ENCODE assay signal across 8 mouse cellular contexts in the genomic region with DNA sequence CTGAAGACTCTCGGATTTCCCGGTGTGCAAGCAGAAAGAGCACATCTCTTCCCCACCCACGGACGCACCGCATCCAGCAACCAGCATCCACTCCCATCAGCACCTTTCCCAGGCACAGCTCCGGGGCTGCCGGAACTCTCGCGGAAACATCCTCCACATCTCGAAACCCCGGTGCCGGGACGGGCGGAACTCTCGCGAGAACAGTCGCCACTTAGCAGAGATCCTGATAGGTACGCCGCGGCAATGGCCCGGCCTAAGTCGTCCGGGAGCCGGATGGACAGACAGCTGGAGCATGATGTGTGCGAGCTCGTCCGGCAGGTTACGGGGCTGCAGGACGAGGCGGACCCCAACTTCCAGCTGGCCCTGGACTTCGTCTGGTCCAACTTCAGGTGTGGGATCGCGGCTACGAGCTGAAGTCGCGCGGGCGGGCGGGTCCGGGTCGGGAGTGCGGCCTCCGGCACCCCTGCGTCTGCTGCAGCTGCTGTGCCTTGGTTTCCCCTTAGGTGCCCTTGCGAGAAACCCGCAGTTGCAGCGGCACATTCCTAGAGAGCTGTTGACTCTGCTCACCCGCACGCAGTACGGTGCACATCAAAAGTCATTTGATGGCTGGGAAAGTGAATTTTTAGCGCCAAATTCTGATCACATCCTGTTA. TPM values are rescaled to one million over a fixed set of nuclear protein-coding genes. Genes with fewer than 3 reads are reported as not detected.
A peak's percentile ranks its signal among the peaks of the same experiment; 100 is the strongest.
DNase-seq lines count a peak whose midpoint lies in the region; ATAC-seq and TF ChIP-seq lines count a peak whose summit lies in the region.

A gene (plus strand): TSS at position 203 of the 652 bp plus-strand sequence.

- peak; percentile 71 for TF ChIP-seq EP300 in liver, embryonic 14.5 days (IDR thresholded peaks at IDR 0.05; ENCODE audit: low read depth)
- TF ChIP-seq EP300 in stomach, postnatal 0 days (optimal IDR thresholded peaks at IDR 0.05) = peak; percentile 98

- no peak for TF ChIP-seq CTCF in liver, embryonic 14.5 days (IDR thresholded peaks at IDR 0.05; ENCODE audit: low read depth)
- TF ChIP-seq CTCF in stomach, postnatal 0 days (IDR thresholded peaks at IDR 0.05; ENCODE audit: low read depth) = no peak

- H3K27me3 ChIP-seq in forebrain, embryonic 10.5 days (ENCODE audit: poor library complexity, severe bottlenecking) = no peaks in the 10 kb centered on the region
- no peaks in the 10 kb centered on the region for H3K27me3 ChIP-seq in heart, embryonic 15.5 days
- no peaks in the 10 kb centered on the region for H3K27me3 ChIP-seq in liver, embryonic 14.5 days (ENCODE audit: control insufficient read depth, insufficient read depth, low read length)
- no peaks in the 10 kb centered on the region for H3K27me3 ChIP-seq in neural tube, embryonic 11.5 days (ENCODE audit: control insufficient read depth, insufficient read depth, low read length)
- no peaks in the 10 kb centered on the region for H3K27me3 ChIP-seq in stomach, postnatal 0 days (ENCODE audit: control insufficient read depth, insufficient read depth, low read length)

- H3K9me3 ChIP-seq in forebrain, embryonic 10.5 days = no peaks in the 10 kb centered on the region
- no peaks in the 10 kb centered on the region for H3K9me3 ChIP-seq in heart, embryonic 15.5 days (replicated peaks)
- no peaks in the 10 kb centered on the region for H3K9me3 ChIP-seq in liver, embryonic 14.5 days (ENCODE audit: control insufficient read depth, low read length)
- H3K9me3 ChIP-seq in neural tube, embryonic 11.5 days (ENCODE audit: control insufficient read depth, low read length) = no peaks in the 10 kb centered on the region
- H3K9me3 ChIP-seq in stomach, postnatal 0 days (ENCODE audit: control insufficient read depth, low read length) = no peaks in the 10 kb centered on the region

- DNase-seq in CD8-positive naive resting alpha-beta T cell, adult 2 months (ENCODE audit: low read depth in 2 of 2, low spot score in 2 of 2) = peak; percentile 93 to 94
- peak; percentile 92 for DNase-seq in c-Kit-positive CD71-negative TER-119-negative erythroid progenitor cells, embryonic 14.5 days (ENCODE audit: low read depth)
- DNase-seq in forebrain, embryonic 10.5 days (ENCODE audit: extremely low spot score, low spot score) = peak; percentile 98
- peak; percentile 99 for DNase-seq in kidney, postnatal 25 days
- peak; percentile 92 to 94 (median 94) for DNase-seq in liver, embryonic 14.5 days (ENCODE audit: low read depth in 3 of 3, low spot score in 3 of 3)
- DNase-seq in neural tube, embryonic 11.5 days (ENCODE audit: low spot score) = peak; percentile 98
- peak; percentile 96 for DNase-seq in stomach, postnatal 0 days (ENCODE audit: low spot score)

- peaks cover 19% of the 10 kb centered on the region for H3K4me1 ChIP-seq in forebrain, embryonic 10.5 days
- peaks cover 13% of the 10 kb centered on the region for H3K4me1 ChIP-seq in heart, embryonic 15.5 days (replicated peaks)
- H3K4me1 ChIP-seq in liver, embryonic 14.5 days (replicated peaks; ENCODE audit: control insufficient read depth in 2 of 2, insufficient read depth in 2 of 2, low read length in 1 of 2) = peaks cover 6 to 11% of the 10 kb centered on the region in 2 experiments
- H3K4me1 ChIP-seq in neural tube, embryonic 11.5 days (ENCODE audit: control insufficient read depth, insufficient read depth, low read length) = peaks cover 4% of the 10 kb centered on the region; the same call in 1 of the 2 replicates
- peaks cover 5% of the 10 kb centered on the region; the same call in 1 of the 2 replicates for H3K4me1 ChIP-seq in stomach, postnatal 0 days (replicated peaks; ENCODE audit: control insufficient read depth, insufficient read depth)

- peaks cover 34% of the 10 kb centered on the region for H3K36me3 ChIP-seq in forebrain, embryonic 10.5 days (replicated peaks)
- H3K36me3 ChIP-seq in heart, embryonic 15.5 days = peaks cover 23% of the 10 kb centered on the region
- peaks cover 7% of the 10 kb centered on the region for H3K36me3 ChIP-seq in liver, embryonic 14.5 days (replicated peaks; ENCODE audit: control insufficient read depth, insufficient read depth, low read depth)
- peaks cover 7% of the 10 kb centered on the region for H3K36me3 ChIP-seq in neural tube, embryonic 11.5 days (ENCODE audit: control insufficient read depth, insufficient read depth, low read length)
- H3K36me3 ChIP-seq in stomach, postnatal 0 days (ENCODE audit: control insufficient read depth, insufficient read depth, low read length) = peaks cover 6% of the 10 kb centered on the region

- peak within 1 kb of the TSS; percentile 79 for H3K9ac ChIP-seq in heart, embryonic 15.5 days
- peak within 1 kb of the TSS; percentile 92 for H3K9ac ChIP-seq in liver, embryonic 14.5 days (replicated peaks)
- peak within 1 kb of the TSS; percentile 94 for H3K9ac ChIP-seq in neural tube, embryonic 11.5 days (ENCODE audit: low read length)
- peak within 1 kb of the TSS; percentile 91 for H3K9ac ChIP-seq in stomach, postnatal 0 days (ENCODE audit: low read length)

- H3K27ac ChIP-seq in forebrain, embryonic 10.5 days = peak within 1 kb of the TSS; percentile 95
- peak within 1 kb of the TSS; percentile 58 for H3K27ac ChIP-seq in heart, embryonic 15.5 days
- peak within 1 kb of the TSS; percentile 27; the same call in 1 of the 2 replicates for H3K27ac ChIP-seq in liver, embryonic 14.5 days
- 0 out of 2 replicates have a peak within 1 kb of the TSS, but pooled peaks have one; percentile 34 for H3K27ac ChIP-seq in neural tube, embryonic 11.5 days (ENCODE audit: low read depth, low read length)
- peak within 1 kb of the TSS; percentile 80 for H3K27ac ChIP-seq in stomach, postnatal 0 days (replicated peaks)

- ATAC-seq in heart, embryonic 15.5 days (replicated peaks; ENCODE audit: insufficient number of reproducible peaks, insufficient read depth, low FRiP score, low read depth) = peak; percentile 99
- peak; percentile 99 for ATAC-seq in liver, embryonic 14.5 days (ENCODE audit: insufficient read depth)
- ATAC-seq in neural tube, embryonic 11.5 days (ENCODE audit: insufficient read depth, low FRiP score, low TSS enrichment) = peak; percentile 99
- ATAC-seq in stomach, postnatal 0 days (ENCODE audit: low FRiP score, low TSS enrichment) = peak; percentile 100

- H3K4me3 ChIP-seq in forebrain, embryonic 10.5 days = peak within 1 kb of the TSS; percentile 79
- H3K4me3 ChIP-seq in heart, embryonic 15.5 days = peak within 1 kb of the TSS; percentile 80
- peak within 1 kb of the TSS; percentile 83 to 86 for H3K4me3 ChIP-seq in liver, embryonic 14.5 days (ENCODE audit: insufficient read depth in 1 of 2, low read depth in 2 of 2, low read length in 2 of 2)
- H3K4me3 ChIP-seq in neural tube, embryonic 11.5 days (ENCODE audit: low read depth, low read length) = peak within 1 kb of the TSS; percentile 77
- H3K4me3 ChIP-seq in stomach, postnatal 0 days (ENCODE audit: low read depth, low read length) = peak within 1 kb of the TSS; percentile 78

- peak within 1 kb of the TSS; percentile 72 for H3K4me2 ChIP-seq in heart, embryonic 15.5 days
- peak within 1 kb of the TSS; percentile 87 for H3K4me2 ChIP-seq in liver, embryonic 14.5 days (ENCODE audit: low read depth)
- peak within 1 kb of the TSS; percentile 67 for H3K4me2 ChIP-seq in neural tube, embryonic 11.5 days (ENCODE audit: low read depth)
- peak within 1 kb of the TSS; percentile 67 for H3K4me2 ChIP-seq in stomach, postnatal 0 days (replicated peaks; ENCODE audit: low read depth)

- WGBS in forebrain, embryonic 10.5 days = under 1% methylated on average over 51 of the region's 51 CpGs
- under 1% methylated on average over 51 of the region's 51 CpGs for WGBS in heart, embryonic 15.5 days
- under 1% methylated on average over 51 of the region's 51 CpGs for WGBS in liver, embryonic 14.5 days (ENCODE audit: insufficient replicate concordance)
- WGBS in neural tube, embryonic 11.5 days = under 1% methylated on average over 51 of the region's 51 CpGs
- WGBS in stomach, postnatal 0 days = under 1% methylated on average over 51 of the region's 51 CpGs

RNA-seq across cellular contexts. Expression of the gene that starts here (rescaled TPM):
- polyA plus RNA-seq in forebrain, embryonic 10.5 days (2016; fragmentation: Nextera tagmentation; extraction: Ambion mirVana) = 33.5 and 36.2 TPM in 2 replicates
- polyA plus RNA-seq in heart, embryonic 15.5 days (2015; fragmentation: Nextera tagmentation; extraction: Ambion mirVana) = 15.7 and 19.9 TPM in 2 replicates
- polyA plus RNA-seq in liver, embryonic 14.5 days (2012; rRNA removed) = 3.4 and 4.1 TPM in 2 replicates
- polyA plus RNA-seq in liver, embryonic 14.5 days (2014; fragmentation: Nextera tagmentation; extraction: Ambion mirVana) = 7.1 and 7.2 TPM in 2 replicates
- 32.5 and 34.0 TPM in 2 replicates for polyA plus RNA-seq in neural tube, embryonic 11.5 days (2014; fragmentation: Nextera tagmentation; extraction: Ambion mirVana)
- polyA plus RNA-seq in stomach, postnatal 0 days (2015; fragmentation: Nextera tagmentation; extraction: Ambion mirVana) = 8.8 and 10.0 TPM in 2 replicates

Comparison
In these comparisons a context has a peak if more than half of its experiments do, and no peak if none do; other contexts are left out.
1. Peak in every context shown above with its lines: DNase-seq, ATAC-seq, H3K4me3 ChIP-seq and H3K27ac ChIP-seq.
2. H3K27ac ChIP-seq: peak in every context shown above with its lines; median percentile 95 in forebrain, embryonic 10.5 days; 80 in stomach, postnatal 0 days; 58 in heart, embryonic 15.5 days; 34 in neural tube, embryonic 11.5 days; 27 in liver, embryonic 14.5 days.